Mouse (Mus musculus) cortical plate, adult 2 months (tissue): ENCODE measurements around the gene Smc3. TPM values are rescaled to one million over a fixed set of nuclear protein-coding genes. Genes with fewer than 3 reads are reported as not detected.

Experiments used
- H3K27ac ChIP-seq: fragments of 200-500 bp; 2 replicates; pipeline ENCODE4 v1.5.1; 2012; ENCODE audit warnings: low read length, control low read depth, inconsistent platforms; ENCODE audit not compliant: insufficient read depth
- H3K4me1 ChIP-seq: fragments of 200-500 bp; 2 replicates; pipeline ENCODE4 v1.6.1; 2011; ENCODE audit warnings: low read length; ENCODE audit not compliant: control insufficient read depth, insufficient read depth
- H3K4me3 ChIP-seq: fragments of 200-500 bp; 2 replicates; pipeline ENCODE4 v1.5.1; 2011; ENCODE audit warnings: mild to moderate bottlenecking, low read length, control low read depth; ENCODE audit not compliant: insufficient read depth
- CTCF ChIP-seq: fragments of 200-500 bp; IDR thresholded peaks from 2 replicates; pipeline ENCODE4 v1.5.1; 2011; ENCODE audit warnings: mild to moderate bottlenecking, control low read depth, low read length; ENCODE audit not compliant: insufficient read depth; ENCODE audit errors: extremely low read depth
- POLR2A ChIP-seq: fragments of 200-500 bp; IDR thresholded peaks from 2 replicates; pipeline ENCODE4 v1.6.1; 2011; ENCODE audit warnings: mild to moderate bottlenecking, low read length, control low read depth; ENCODE audit not compliant: insufficient read depth; ENCODE audit errors: extremely low read depth
- polyA plus RNA-seq: library from polyadenylated mRNA; depleted of rRNA; stranded (reverse); fragments of >200 nt; gene quantifications from 2 replicates; pipeline ENCODE4 v1.2.3, GENCODE M21; 2012

Gene Smc3
- polyA plus RNA-seq, 1 experiment = 21.6 TPM

GRCm38 (mm10) chr19:53564174-53564573 is 36.0 kb upstream of the Smc3 start:
- Histone ChIP-seq H3K4me3 (no peak overlapping the region), H3K27ac (no peak overlapping the region), H3K4me1 (no peaks in the 10 kb centered on the region)
- TF ChIP-seq CTCF = no peak
- no peak for TF ChIP-seq POLR2A

GRCm38 (mm10) chr19:53565565-53566277 is 34.5 kb upstream of the Smc3 start:
- Histone ChIP-seq H3K4me3 (no peak overlapping the region), H3K27ac (no peak overlapping the region), H3K4me1 (no peaks in the 10 kb centered on the region)
- TF ChIP-seq CTCF (no peak), POLR2A (no peak)

DNA sequence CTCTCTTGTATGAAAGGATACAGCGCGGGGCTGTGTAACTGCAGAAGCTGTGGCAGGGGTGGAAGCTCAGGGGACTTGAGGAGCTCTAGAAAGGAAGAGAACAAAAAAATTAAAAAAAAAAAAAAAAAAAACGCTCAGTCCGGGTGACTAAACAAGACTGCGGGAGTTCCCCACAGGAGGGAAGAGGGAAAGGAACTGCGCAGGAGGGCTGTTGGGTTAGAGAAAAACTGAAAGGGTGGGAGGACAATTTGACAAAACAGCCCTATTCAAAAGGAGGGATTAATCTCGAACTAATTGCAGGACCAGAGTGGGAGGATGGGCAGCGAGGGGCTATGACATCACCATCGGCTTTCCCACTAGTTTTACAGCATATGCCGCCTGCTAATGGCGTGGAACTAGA is 32.3 kb upstream of the Smc3 start:
- H3K4me1 ChIP-seq = no peaks in the 10 kb centered on the region
- H3K4me3 ChIP-seq = no peak overlapping the region
- H3K27ac ChIP-seq = no peak overlapping the region
- TF ChIP-seq CTCF = no peak
- TF ChIP-seq POLR2A = no peak

GRCm38 (mm10) chr19:53568553-53568952 is 31.6 kb upstream of the Smc3 start:
- TF ChIP-seq POLR2A (no peak), CTCF (no peak)
- Histone ChIP-seq H3K4me1 (no peaks in the 10 kb centered on the region), H3K4me3 (no peak overlapping the region), H3K27ac (no peak overlapping the region)

DNA sequence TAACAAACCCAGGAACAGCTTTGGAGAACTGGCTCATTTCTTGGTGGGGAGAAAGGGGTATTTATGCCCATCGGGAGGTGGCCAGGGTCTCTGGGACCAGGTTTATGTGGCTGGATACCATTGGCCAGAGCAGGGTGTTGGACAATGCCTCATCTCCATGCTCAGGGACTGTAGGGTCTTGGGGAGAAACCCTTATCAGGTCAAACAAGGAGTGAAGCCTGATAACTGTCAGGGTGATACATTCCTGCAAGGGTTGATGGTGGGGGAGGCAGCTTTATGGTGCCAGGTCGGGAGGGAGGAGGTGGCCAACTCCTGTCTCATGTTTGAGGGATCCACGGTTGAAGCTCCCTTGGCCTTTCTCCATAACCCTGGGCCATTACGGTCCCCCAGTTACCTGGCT is 29.1 kb upstream of the Smc3 start:
- Histone ChIP-seq H3K4me3 (no peak overlapping the region), H3K4me1 (no peaks in the 10 kb centered on the region), H3K27ac (no peak overlapping the region)
- no peak for TF ChIP-seq POLR2A
- no peak for TF ChIP-seq CTCF

GRCm38 (mm10) chr19:53571501-53572428 is 28.4 kb upstream of the Smc3 start:
- H3K27ac ChIP-seq = no peak overlapping the region

GRCm38 (mm10) chr19:53572607-53573006 is 27.6 kb upstream of the Smc3 start:
- TF ChIP-seq POLR2A (no peak), CTCF (no peak)

More at GRCm38 (mm10) chr19:53571501-53572428, 28.4 kb upstream of the Smc3 start:
- TF ChIP-seq POLR2A (no peak), CTCF (no peak)
- Histone ChIP-seq H3K4me1 (no peaks in the 10 kb centered on the region), H3K4me3 (no peak overlapping the region)

DNA sequence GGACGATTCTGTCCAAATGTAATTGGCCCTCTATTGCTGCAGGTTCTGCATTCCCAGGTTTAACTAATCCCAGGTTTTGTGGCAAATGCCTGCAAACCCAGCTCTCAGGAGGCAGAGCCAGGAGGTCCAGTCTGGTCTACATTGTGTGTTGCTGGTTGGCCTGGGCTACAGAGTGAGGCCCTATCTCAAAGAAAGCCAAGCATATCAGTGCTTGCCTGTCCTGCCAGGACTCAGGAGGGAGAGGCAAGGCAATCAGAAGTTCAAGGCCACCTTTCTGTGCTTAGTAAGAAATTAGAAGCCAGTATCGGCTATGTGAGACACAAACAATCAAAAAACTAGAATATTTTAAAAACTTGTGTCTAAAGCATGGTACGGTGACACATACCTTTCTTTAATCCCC is 27.0 kb upstream of the Smc3 start:
- H3K4me3 ChIP-seq = no peak overlapping the region
- no peak overlapping the region for H3K27ac ChIP-seq
- no peaks in the 10 kb centered on the region for H3K4me1 ChIP-seq
- TF ChIP-seq POLR2A (no peak), CTCF (no peak)

More at GRCm38 (mm10) chr19:53572607-53573006, 27.6 kb upstream of the Smc3 start:
- no peaks in the 10 kb centered on the region for H3K4me1 ChIP-seq
- no peak overlapping the region for H3K27ac ChIP-seq
- H3K4me3 ChIP-seq = no peak overlapping the region

- H3K4me3 ChIP-seq = no peak overlapping the region
- TF ChIP-seq CTCF (no peak), POLR2A (no peak)
- H3K4me1 ChIP-seq = no peaks in the 10 kb centered on the region
- H3K27ac ChIP-seq = no peak overlapping the region
Observed at GRCm38 (mm10) chr19:53574131-53574530, 26.1 kb upstream of the Smc3 start.
